Mouse (Mus musculus) right cerebral cortex, adult 18-20 months (tissue): ENCODE measurements at regions not wholly inside any gene's neighbourhood (a gene's known extent, or its start where the extent isn't known, plus 50 kb on each side); places are given as distances from the start of the nearest gene placed in this dataset.

Source experiments
- DNase-seq: peaks from one replicate; pipeline ENCODE4 v3.0.0; 2022; ENCODE audit warnings: mixed read lengths

DNA sequence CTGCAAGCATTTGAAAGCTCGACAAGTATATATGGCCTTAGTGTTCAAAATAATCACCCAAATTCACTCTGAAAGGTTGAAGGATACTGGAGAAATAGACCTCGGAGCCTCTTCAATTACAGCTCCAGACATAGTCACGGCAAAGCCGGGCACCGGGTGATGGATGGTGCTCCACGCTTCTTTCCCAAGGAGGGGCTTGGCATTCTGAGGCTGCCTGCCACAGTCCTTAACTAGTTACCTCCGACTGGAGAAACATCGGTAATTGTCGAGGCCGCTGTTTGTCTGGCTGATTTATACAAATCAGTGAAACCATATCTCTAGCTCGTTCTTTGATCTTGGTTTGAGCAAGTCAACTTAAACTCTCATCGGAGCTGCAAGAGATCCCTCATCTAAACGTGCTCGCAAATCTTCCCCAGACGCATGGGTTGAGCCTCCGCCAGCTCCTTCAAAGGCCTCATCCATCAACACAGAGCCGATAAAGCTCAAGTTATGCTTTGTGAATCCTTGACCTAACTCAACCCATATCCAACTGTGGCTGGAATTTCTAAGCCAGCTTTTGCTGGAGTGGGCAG is 145.4 kb upstream of the Stx16 start:
- no peak for DNase-seq

GRCm38 (mm10) chr2:173935706-173936105 is 140.4 kb upstream of the Stx16 start:
- DNase-seq = no peak

GRCm38 (mm10) chr2:173937531-173938439 is 138.3 kb upstream of the Stx16 start:
- no peak for DNase-seq

- DNase-seq = no peak
These were observed 137.7 kb upstream of the Stx16 start for GRCm38 (mm10) chr2:173938440-173938787.

GRCm38 (mm10) chr2:173945441-173945840 is 130.7 kb upstream of the Stx16 start:
- no peak for DNase-seq

- no peak for DNase-seq
These were observed 127.5 kb upstream of the Stx16 start for GRCm38 (mm10) chr2:173948586-173948985.

DNA sequence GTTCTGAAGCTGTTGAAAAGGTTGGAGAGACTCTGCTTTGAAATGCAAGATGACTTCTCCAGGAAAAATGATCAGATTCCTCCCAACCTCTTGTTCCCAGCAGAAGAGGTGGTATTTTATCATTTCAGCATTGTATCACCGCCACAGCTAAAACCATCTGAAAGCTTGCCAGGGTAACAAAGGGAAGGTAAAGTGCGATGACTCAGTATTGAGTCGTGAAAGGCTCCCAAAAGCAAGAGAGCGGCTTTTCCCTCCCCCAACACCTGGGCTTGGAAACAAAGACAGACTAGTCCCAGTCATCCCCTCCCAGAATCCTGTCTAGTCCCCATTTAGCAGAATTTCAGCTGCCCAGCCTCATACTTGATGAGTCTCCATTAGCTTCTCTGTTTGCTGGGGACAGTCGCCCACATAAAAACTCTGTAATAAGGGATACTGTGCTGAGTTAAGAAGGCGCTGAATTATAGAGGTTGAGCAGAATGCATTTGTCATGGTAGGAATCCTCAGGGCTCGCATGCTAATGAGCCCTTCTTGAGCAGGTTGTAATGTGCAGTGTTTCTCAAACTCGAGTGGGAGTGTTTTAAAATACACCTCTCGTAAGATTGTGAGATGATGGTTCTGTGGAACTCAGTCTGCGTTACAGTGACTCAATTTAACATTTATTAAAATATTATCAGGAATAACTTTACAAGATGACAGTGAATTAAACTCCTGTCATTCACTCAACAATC is 125.8 kb upstream of the Stx16 start:
- peak; percentile 19 for DNase-seq

DNA sequence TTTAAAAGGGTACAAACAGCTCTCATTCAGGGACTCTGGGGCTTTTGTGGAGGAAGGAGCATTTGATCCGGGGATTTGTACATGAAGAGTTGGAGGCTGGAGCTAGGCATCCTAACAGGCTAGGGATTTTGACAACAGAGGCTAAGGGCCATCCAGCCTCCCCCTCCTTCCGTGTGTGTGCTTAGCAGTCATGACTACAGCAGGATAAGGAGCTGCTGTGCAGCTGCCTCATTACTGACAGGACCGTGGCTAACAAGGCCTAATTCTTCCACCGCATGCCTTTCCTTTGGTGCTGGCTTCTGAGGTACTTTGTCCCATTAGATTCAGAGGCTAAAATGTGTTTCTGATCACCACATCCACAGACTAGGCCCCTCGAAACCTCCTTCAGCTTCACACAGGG is 110.0 kb upstream of the Stx16 start:
- no peak for DNase-seq

- no peak for DNase-seq
These were observed 105.3 kb upstream of the Stx16 start for GRCm38 (mm10) chr2:173970789-173971188.

DNA sequence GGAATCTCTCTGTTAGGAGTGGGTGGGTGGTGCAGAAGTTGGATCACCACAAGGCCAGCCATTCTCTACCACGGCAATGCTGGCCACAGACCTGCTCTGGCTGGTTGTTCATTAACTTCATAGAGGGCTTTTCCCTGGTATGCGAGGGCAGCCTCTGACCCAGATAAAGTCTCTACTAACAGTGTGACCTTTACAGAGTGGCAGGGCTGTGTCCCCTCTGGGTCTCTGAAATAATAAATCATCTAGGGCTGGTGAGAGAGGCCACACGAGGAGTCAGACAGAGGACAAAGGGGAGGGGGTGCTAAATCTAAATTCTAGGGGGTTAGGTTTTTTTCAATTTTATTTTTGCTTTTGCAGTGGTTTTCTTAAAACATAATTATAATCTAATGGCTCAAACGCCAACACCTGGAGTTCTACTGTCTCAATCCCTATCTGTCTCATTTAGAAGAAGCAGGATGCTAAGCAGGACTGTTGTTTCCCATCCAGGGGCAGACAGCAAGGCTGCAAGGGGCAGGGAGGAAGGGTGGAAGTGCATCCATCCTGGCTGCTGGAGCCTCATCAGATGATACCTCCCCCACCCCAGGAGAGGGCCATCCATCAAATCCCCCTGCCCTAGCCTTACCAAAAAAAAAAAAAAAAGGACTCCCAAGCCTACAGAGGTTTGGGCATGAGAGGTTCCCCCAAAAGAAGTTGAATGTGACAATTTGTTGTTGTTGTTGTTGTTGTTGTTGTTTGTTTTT is 99.6 kb upstream of the Stx16 start:
- no peak for DNase-seq

DNA sequence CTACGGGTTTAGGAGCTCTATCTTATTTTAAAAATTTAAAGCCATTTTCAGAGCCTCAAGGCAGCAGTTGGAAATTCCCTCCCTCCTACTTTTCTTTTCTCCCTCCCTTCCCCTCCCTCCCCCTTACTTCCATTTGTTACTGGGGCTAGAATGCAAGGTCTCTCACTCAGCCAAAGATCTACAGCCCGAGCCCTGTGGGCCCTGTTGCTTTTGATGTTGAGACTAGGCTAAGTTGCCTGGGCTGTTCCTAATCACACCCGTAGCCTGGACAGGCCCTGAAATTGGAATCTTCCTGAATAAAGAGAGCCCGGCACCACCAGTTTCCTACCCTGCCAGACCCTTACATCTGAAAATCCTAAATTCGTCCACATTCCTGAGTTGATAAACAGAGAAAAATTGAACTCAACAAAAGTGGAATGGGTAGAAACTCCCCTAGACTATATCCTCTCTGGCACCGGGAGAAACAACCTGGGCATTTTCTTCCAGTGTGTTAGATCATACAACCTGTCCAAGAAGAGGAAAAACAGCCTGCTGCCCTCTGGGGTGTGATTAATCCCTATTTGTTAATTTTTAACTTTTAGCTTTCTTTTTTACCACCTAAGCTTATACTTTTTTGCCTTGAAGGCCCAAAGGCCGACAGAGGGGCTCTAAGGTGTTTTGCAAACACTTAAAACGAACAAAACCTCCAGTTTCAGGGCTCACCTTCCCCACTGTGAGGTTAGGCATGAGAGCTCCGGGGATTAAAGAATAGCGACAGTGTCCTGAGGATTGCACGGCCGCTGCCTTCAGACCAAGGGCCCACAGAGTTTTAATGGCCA is 98.7 kb upstream of the Stx16 start:
- DNase-seq = no peak

GRCm38 (mm10) chr2:173978138-173978765 is 97.9 kb upstream of the Stx16 start:
- DNase-seq = no peak

GRCm38 (mm10) chr2:173981036-173981435 is 95.1 kb upstream of the Stx16 start:
- no peak for DNase-seq

GRCm38 (mm10) chr2:173987516-173987915 is 88.6 kb upstream of the Stx16 start:
- DNase-seq = no peak

DNA sequence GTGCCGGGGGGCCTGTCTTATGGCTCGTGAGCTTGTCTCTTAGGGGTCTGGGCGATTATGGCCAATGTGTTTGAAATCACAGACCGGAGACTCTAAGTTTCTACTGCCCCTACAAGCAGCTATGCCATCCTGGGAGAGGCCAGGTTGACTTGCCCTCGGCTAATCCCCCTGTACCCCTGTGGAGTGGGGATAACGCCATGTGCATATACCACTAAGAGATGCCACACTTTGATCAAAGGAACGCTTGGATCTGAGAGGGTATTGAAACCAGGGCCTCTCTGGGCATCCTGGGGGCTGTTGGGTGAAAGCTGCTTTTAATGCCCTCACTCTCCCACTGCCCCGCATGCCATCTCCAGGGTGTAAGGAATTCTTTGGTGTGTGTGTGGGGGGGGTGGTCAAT is 88.2 kb upstream of the Stx16 start:
- no peak for DNase-seq

DNA sequence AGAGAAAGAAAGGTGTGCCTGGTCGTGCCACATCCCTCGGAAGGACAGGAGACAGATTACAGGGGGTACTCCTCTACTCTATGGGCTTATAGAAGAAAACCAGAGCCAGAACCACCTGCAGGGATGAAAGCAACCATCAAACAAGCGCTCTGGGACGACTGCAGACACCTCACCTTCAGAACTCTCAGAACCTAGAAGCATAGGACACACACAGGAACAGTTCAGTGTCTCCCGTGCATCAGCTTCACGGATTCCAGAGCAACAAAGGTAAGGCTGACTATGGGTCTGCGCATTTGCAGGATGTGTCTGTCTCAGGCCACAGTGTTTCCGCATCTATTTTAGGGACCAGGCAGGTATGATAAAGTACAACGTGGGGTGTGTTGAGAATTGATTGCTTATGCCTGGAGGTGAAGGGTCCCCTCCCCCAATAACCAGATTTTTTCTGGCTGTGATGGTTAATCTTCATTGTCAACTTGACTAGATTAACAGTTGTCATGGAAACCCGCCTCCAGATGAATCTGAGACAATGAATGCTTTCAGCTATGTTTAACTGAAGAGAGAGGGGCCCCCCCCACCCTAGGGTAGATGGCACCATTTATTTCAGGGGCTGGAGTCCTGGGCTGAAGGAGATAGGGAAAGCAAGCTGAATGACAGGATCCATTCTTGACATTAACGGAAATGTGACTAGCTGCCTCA is 87.3 kb upstream of the Stx16 start:
- peak; percentile 7 for DNase-seq

DNA sequence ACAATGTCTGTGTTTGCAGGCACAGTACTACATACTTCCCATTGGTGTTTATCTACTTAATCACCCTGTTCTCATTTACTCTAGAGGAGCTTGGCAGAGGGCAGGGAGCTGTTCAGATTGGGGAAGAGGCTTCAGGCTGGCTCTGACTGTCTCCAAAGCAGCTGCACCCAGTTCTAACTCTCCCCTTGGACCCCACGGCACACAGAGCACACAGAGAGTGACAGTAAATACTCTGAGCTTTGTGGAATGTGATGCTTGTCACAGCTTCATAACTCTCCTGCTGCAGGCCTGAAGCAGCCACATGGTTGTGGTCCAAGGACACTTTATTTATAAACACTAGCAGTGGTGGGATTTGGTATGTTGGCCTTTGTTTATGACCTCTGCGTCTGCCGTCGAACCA is 85.4 kb upstream of the Stx16 start:
- no peak for DNase-seq

DNA sequence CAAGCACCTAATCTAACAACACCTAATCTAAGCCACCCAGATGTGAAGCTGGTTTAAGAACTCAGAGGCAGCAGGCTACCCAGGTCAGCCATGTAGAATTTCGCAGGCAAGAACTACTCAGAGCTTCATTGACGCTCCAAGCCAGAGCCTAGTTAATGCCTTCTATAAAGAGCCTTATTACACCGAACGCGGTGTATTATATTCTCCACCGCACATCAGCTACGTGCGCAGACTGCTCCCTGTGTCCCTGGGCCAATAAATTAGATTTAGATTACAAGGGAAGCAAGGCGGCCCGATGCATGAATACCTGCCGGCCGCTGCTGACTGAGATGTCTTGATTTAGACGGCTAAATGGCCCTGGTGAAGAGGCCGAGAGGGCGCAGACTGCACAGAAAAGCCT is 84.7 kb upstream of the Stx16 start:
- no peak for DNase-seq

- DNase-seq = no peak
These were observed 84.1 kb upstream of the Stx16 start for GRCm38 (mm10) chr2:173992041-173992440.

DNA sequence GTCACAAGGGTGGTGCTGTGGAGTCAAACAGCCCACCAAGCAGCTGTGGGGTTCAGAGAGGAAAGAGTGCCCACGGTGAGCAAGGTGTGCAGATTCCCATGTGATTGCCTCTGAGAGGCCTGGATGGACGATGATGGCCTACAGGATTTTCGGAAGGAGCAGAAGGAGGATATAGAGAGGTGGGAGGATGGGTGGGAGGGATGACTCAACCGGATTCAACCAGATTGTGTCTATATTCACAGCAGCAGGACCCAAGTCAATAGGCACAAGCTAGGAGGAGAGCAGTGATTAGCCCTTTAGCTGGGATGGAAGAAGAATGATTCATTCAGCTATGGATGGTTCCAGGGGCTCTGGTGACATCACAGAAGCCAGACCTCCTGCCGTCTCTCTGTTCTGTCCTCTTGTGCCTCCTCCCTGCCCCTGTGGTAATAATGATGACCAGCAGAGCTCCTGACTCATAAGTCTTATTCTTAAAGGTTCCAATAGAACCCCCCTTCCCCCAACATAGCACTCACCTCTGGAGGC is 82.6 kb upstream of the Stx16 start:
- DNase-seq = peak; percentile 59
